Mouse (Mus musculus): Measurements from ENCODE around the gene Ptx3. TPM values are rescaled to one million over a fixed set of nuclear protein-coding genes. Genes with fewer than 3 reads are reported as not detected.

Gene Ptx3
- 3.0 and 4.4 TPM in 2 replicates for polyA plus RNA-seq (2014; fragmentation: Nextera tagmentation; extraction: Ambion mirVana)

- Histone ChIP-seq H3K27me3 (ENCODE audit: control insufficient read depth, insufficient read depth, low read length) (no peaks in the 10 kb centered on the region), H3K9me3 (ENCODE audit: control insufficient read depth, low read length) (no peaks in the 10 kb centered on the region), H3K4me2 (ENCODE audit: low read depth, low read length) (peak within 1 kb of the TSS; percentile 96), H3K27ac (ENCODE audit: low read depth, low read length) (no peak within 1 kb of the TSS), H3K4me1 (ENCODE audit: control insufficient read depth, insufficient read depth, low read length) (peaks cover 9% of the 10 kb centered on the region), H3K9ac (replicated peaks; ENCODE audit: low read depth, low read length) (peak within 1 kb of the TSS; percentile 68), H3K4me3 (ENCODE audit: low read depth, low read length) (peak within 1 kb of the TSS; percentile 57), H3K36me3 (ENCODE audit: control insufficient read depth, insufficient read depth, low read length) (no peaks in the 10 kb centered on the region)
- WGBS: 2% methylated on average over 20 of the region's 20 CpGs
- ATAC-seq (ENCODE audit: low read depth): peak; percentile 29; the same call in 1 of the 2 replicates
Measured at GRCm38 (mm10) chr3:66219655-66220191, at the start of gene Ptx3. Gene Ptx3 (plus strand): TSS chr3:66219910.

GRCm38 (mm10) chr3:66172907-66173306, 46.8 kb upstream of the Ptx3 start:
- ATAC-seq (ENCODE audit: low read depth): no peak
- no peaks in the 10 kb centered on the region for H3K9me3 ChIP-seq (ENCODE audit: control insufficient read depth, low read length)
- H3K9ac ChIP-seq (replicated peaks; ENCODE audit: low read depth, low read length): no peak overlapping the region
- WGBS: 62% methylated on average over 5 of the region's 5 CpGs
- H3K27ac ChIP-seq (ENCODE audit: low read depth, low read length): no peak overlapping the region
- H3K4me2 ChIP-seq (ENCODE audit: low read depth, low read length): no peak overlapping the region
- H3K36me3 ChIP-seq (ENCODE audit: control insufficient read depth, insufficient read depth, low read length): no peaks in the 10 kb centered on the region
- no peak overlapping the region for H3K4me3 ChIP-seq (ENCODE audit: low read depth, low read length)
- no peaks in the 10 kb centered on the region for H3K27me3 ChIP-seq (ENCODE audit: control insufficient read depth, insufficient read depth, low read length)
- no peaks in the 10 kb centered on the region for H3K4me1 ChIP-seq (ENCODE audit: control insufficient read depth, insufficient read depth, low read length)

- 79% methylated on average over 2 of the region's 2 CpGs for WGBS
- Histone ChIP-seq H3K4me2 (ENCODE audit: low read depth, low read length) (no peak overlapping the region), H3K9me3 (ENCODE audit: control insufficient read depth, low read length) (no peaks in the 10 kb centered on the region)
Measured at GRCm38 (mm10) chr3:66179647-66180046, 40.1 kb upstream of the Ptx3 start.

GRCm38 (mm10) chr3:66193910-66194562, 25.7 kb upstream of the Ptx3 start:
- Histone ChIP-seq H3K27ac (ENCODE audit: low read depth, low read length) (no peak overlapping the region), H3K4me3 (ENCODE audit: low read depth, low read length) (no peak overlapping the region), H3K4me2 (ENCODE audit: low read depth, low read length) (no peak overlapping the region), H3K36me3 (ENCODE audit: control insufficient read depth, insufficient read depth, low read length) (no peaks in the 10 kb centered on the region), H3K9ac (replicated peaks; ENCODE audit: low read depth, low read length) (no peak overlapping the region), H3K9me3 (ENCODE audit: control insufficient read depth, low read length) (no peaks in the 10 kb centered on the region), H3K27me3 (ENCODE audit: control insufficient read depth, insufficient read depth, low read length) (no peaks in the 10 kb centered on the region), H3K4me1 (ENCODE audit: control insufficient read depth, insufficient read depth, low read length) (no peaks in the 10 kb centered on the region)
- WGBS: 73% methylated on average over 3 of the region's 3 CpGs
- ATAC-seq (ENCODE audit: low read depth): no peak

More at GRCm38 (mm10) chr3:66179647-66180046, 40.1 kb upstream of the Ptx3 start:
- ATAC-seq (ENCODE audit: low read depth): no peak
- Histone ChIP-seq H3K27me3 (ENCODE audit: control insufficient read depth, insufficient read depth, low read length) (no peaks in the 10 kb centered on the region), H3K9ac (replicated peaks; ENCODE audit: low read depth, low read length) (no peak overlapping the region), H3K4me1 (ENCODE audit: control insufficient read depth, insufficient read depth, low read length) (no peaks in the 10 kb centered on the region), H3K4me3 (ENCODE audit: low read depth, low read length) (no peak overlapping the region), H3K27ac (ENCODE audit: low read depth, low read length) (no peak overlapping the region), H3K36me3 (ENCODE audit: control insufficient read depth, insufficient read depth, low read length) (no peaks in the 10 kb centered on the region)

- Histone ChIP-seq H3K27me3 (ENCODE audit: control insufficient read depth, insufficient read depth, low read length) (no peaks in the 10 kb centered on the region), H3K36me3 (ENCODE audit: control insufficient read depth, insufficient read depth, low read length) (no peaks in the 10 kb centered on the region), H3K4me3 (ENCODE audit: low read depth, low read length) (no peak overlapping the region), H3K4me2 (ENCODE audit: low read depth, low read length) (no peak overlapping the region), H3K9me3 (ENCODE audit: control insufficient read depth, low read length) (no peaks in the 10 kb centered on the region), H3K27ac (ENCODE audit: low read depth, low read length) (no peak overlapping the region), H3K4me1 (ENCODE audit: control insufficient read depth, insufficient read depth, low read length) (no peaks in the 10 kb centered on the region), H3K9ac (replicated peaks; ENCODE audit: low read depth, low read length) (no peak overlapping the region)
- WGBS: 89% methylated on average over 4 of the region's 4 CpGs
- ATAC-seq (ENCODE audit: low read depth): no peak
Measured at GRCm38 (mm10) chr3:66208836-66209573, 10.7 kb upstream of the Ptx3 start.

- Histone ChIP-seq H3K36me3 (ENCODE audit: control insufficient read depth, insufficient read depth, low read length) (no peaks in the 10 kb centered on the region), H3K9me3 (ENCODE audit: control insufficient read depth, low read length) (no peaks in the 10 kb centered on the region), H3K4me2 (ENCODE audit: low read depth, low read length) (no peak overlapping the region), H3K4me3 (ENCODE audit: low read depth, low read length) (no peak overlapping the region), H3K9ac (replicated peaks; ENCODE audit: low read depth, low read length) (no peak overlapping the region), H3K4me1 (ENCODE audit: control insufficient read depth, insufficient read depth, low read length) (no peaks in the 10 kb centered on the region), H3K27me3 (ENCODE audit: control insufficient read depth, insufficient read depth, low read length) (no peaks in the 10 kb centered on the region), H3K27ac (ENCODE audit: low read depth, low read length) (no peak overlapping the region)
- ATAC-seq (ENCODE audit: low read depth): no peak
- 100% methylated on average over 1 of the region's 1 CpGs for WGBS
Measured at GRCm38 (mm10) chr3:66213524-66213923, 6.2 kb upstream of the Ptx3 start.

- Histone ChIP-seq H3K27ac (ENCODE audit: low read depth, low read length) (no peak overlapping the region), H3K4me2 (ENCODE audit: low read depth, low read length) (no peak overlapping the region), H3K4me3 (ENCODE audit: low read depth, low read length) (no peak overlapping the region), H3K27me3 (ENCODE audit: control insufficient read depth, insufficient read depth, low read length) (no peaks in the 10 kb centered on the region), H3K4me1 (ENCODE audit: control insufficient read depth, insufficient read depth, low read length) (peaks cover 3% of the 10 kb centered on the region), H3K9me3 (ENCODE audit: control insufficient read depth, low read length) (no peaks in the 10 kb centered on the region), H3K9ac (replicated peaks; ENCODE audit: low read depth, low read length) (no peak overlapping the region), H3K36me3 (ENCODE audit: control insufficient read depth, insufficient read depth, low read length) (no peaks in the 10 kb centered on the region)
- WGBS: 78% methylated on average over 8 of the region's 8 CpGs
- no peak for ATAC-seq (ENCODE audit: low read depth)
Measured at GRCm38 (mm10) chr3:66215759-66216158, 4.0 kb upstream of the Ptx3 start.

- Histone ChIP-seq H3K9ac (replicated peaks; ENCODE audit: low read depth, low read length) (peak overlapping the region; percentile 68), H3K27ac (ENCODE audit: low read depth, low read length) (no peak overlapping the region), H3K4me1 (ENCODE audit: control insufficient read depth, insufficient read depth, low read length) (peaks cover 9% of the 10 kb centered on the region), H3K36me3 (ENCODE audit: control insufficient read depth, insufficient read depth, low read length) (no peaks in the 10 kb centered on the region), H3K27me3 (ENCODE audit: control insufficient read depth, insufficient read depth, low read length) (no peaks in the 10 kb centered on the region), H3K4me3 (ENCODE audit: low read depth, low read length) (peak overlapping the region; percentile 57), H3K4me2 (ENCODE audit: low read depth, low read length) (peak overlapping the region; percentile 96), H3K9me3 (ENCODE audit: control insufficient read depth, low read length) (no peaks in the 10 kb centered on the region)
- WGBS: under 1% methylated on average over 54 of the region's 54 CpGs
- peak; percentile 92 for ATAC-seq (ENCODE audit: low read depth)
Measured at GRCm38 (mm10) chr3:66220554-66221242, 988 bp downstream of the Ptx3 start.

Data from neural tube, embryonic 14.5 days (tissue).